Mouse (Mus musculus): ENCODE measurements around the gene Erich3.

GRCm38 (mm10) chr3:154653454-154653853 lies 10.2 kb upstream of the Erich3 start:
- TF ChIP-seq CTCF (IDR thresholded peaks at IDR 0.05; ENCODE audit: borderline replicate concordance, control insufficient read depth, extremely low read depth, insufficient read depth, low read length, poor library complexity) (no peak), POLR2A (IDR thresholded peaks at IDR 0.05; ENCODE audit: control insufficient read depth, extremely low read depth, insufficient read depth, low read length, poor library complexity) (no peak)
